Mouse (Mus musculus) retina, postnatal 1 day (tissue): ENCODE measurements around the gene 1600014C23Rik.

Experiments
- DNase-seq: peaks from one replicate; pipeline ENCODE4 v3.0.0-alpha.2; 2012

The 1600014C23Rik gene

GRCm38 (mm10) chr17:45751359-45751758 is 17.7 kb upstream of the 1600014C23Rik start:
- no peak for DNase-seq

- DNase-seq: no peak
These were observed 15.5 kb upstream of the 1600014C23Rik start for GRCm38 (mm10) chr17:45749100-45749499.

GRCm38 (mm10) chr17:45747858-45748785 is 14.5 kb upstream of the 1600014C23Rik start:
- DNase-seq: peak; percentile 62

- DNase-seq: no peak
These were observed 13.6 kb upstream of the 1600014C23Rik start for GRCm38 (mm10) chr17:45747293-45747692.

GRCm38 (mm10) chr17:45746755-45747154 is 13.1 kb upstream of the 1600014C23Rik start:
- no peak for DNase-seq

- DNase-seq: no peak
These were observed 12.0 kb upstream of the 1600014C23Rik start for GRCm38 (mm10) chr17:45745629-45746028.

GRCm38 (mm10) chr17:45742371-45743147 is 8.9 kb upstream of the 1600014C23Rik start:
- no peak for DNase-seq

GRCm38 (mm10) chr17:45737078-45737601 is 3.5 kb upstream of the 1600014C23Rik start:
- DNase-seq: no peak

- DNase-seq: peak; percentile 96
These were observed 2.9 kb upstream of the 1600014C23Rik start for GRCm38 (mm10) chr17:45736311-45737077.

- DNase-seq: peak; percentile 90
These were observed 2.0 kb upstream of the 1600014C23Rik start for GRCm38 (mm10) chr17:45735382-45736310.

GRCm38 (mm10) chr17:45734881-45735280 is 1.2 kb upstream of the 1600014C23Rik start:
- no peak for DNase-seq

- peak; percentile 82 for DNase-seq
These were observed 689 bp upstream of the 1600014C23Rik start for GRCm38 (mm10) chr17:45734333-45734732.

- DNase-seq: peak; percentile 32
These were observed 458 bp downstream of the 1600014C23Rik start for GRCm38 (mm10) chr17:45733038-45733734.

- peak; percentile 93 for DNase-seq
These were observed 2.3 kb downstream of the 1600014C23Rik start for GRCm38 (mm10) chr17:45731172-45731864.

GRCm38 (mm10) chr17:45730696-45731095 is 2.9 kb downstream of the 1600014C23Rik start:
- no peak for DNase-seq

- DNase-seq: no peak
These were observed 4.3 kb downstream of the 1600014C23Rik start for GRCm38 (mm10) chr17:45729387-45729786.

- no peak for DNase-seq
These were observed 5.5 kb downstream of the 1600014C23Rik start for GRCm38 (mm10) chr17:45727983-45728723.

- no peak for DNase-seq
These were observed 6.2 kb downstream of the 1600014C23Rik start for GRCm38 (mm10) chr17:45727481-45727880.

- no peak for DNase-seq
These were observed 7.4 kb downstream of the 1600014C23Rik start for GRCm38 (mm10) chr17:45726249-45726648.
